Mouse (Mus musculus) liver, adult 2 months (tissue): ENCODE data around the gene Evi5l.

Experiments used
- CTCF ChIP-seq: fragments of 200-500 bp; IDR thresholded peaks from 2 replicates; pipeline ENCODE4 v1.5.1; 2011; ENCODE audit warnings: low read depth, low read length, control low read depth
- POLR2A ChIP-seq: fragments of 200-500 bp; IDR thresholded peaks from 2 replicates; pipeline ENCODE4 v1.6.1; 2011; ENCODE audit warnings: low read length, control low read depth; ENCODE audit not compliant: insufficient read depth; ENCODE audit errors: extremely low read depth

- TF ChIP-seq POLR2A (no peak), CTCF (no peak)
These were observed at the start of gene Evi5l for GRCm38 (mm10) chr8:4165852-4166751.
